Mouse (Mus musculus) brown adipose tissue, adult 24 weeks (tissue): Measurements from ENCODE around the gene Magi1. TPM values are rescaled to one million over a fixed set of nuclear protein-coding genes. Genes with fewer than 3 reads are reported as not detected.

Experiments used
- H3K27ac ChIP-seq: fragments of 200-500 bp; replicated peaks from 2 replicates; pipeline ENCODE4 v1.5.1; 2012; ENCODE audit warnings: low read depth, mild to moderate bottlenecking, low read length
- H3K4me1 ChIP-seq: fragments of 200-500 bp; 2 replicates; pipeline ENCODE4 v1.6.1; 2012; ENCODE audit warnings: low read length, mixed read lengths; ENCODE audit not compliant: control insufficient read depth, insufficient read depth, insufficient read length
- H3K4me3 ChIP-seq: fragments of 200-500 bp; 2 replicates; pipeline ENCODE4 v1.5.1; 2012; ENCODE audit warnings: low read depth, mild to moderate bottlenecking, low read length, moderate library complexity; ENCODE audit not compliant: insufficient read depth
- polyA plus RNA-seq: library from polyadenylated mRNA; stranded (reverse); fragments of >200 nt; gene quantifications from 2 replicates; pipeline ENCODE4 v1.2.4, GENCODE M21; 2012; ENCODE audit not compliant: missing spikeins, insufficient read depth, insufficient read length

Gene Magi1
- polyA plus RNA-seq, 1 experiment: 4.5 TPM

- Histone ChIP-seq H3K27ac (no peak overlapping the region), H3K4me1 (peaks cover 12% of the 10 kb centered on the region), H3K4me3 (no peak overlapping the region)
These were observed 434.6 kb downstream of the Magi1 start for GRCm38 (mm10) chr6:93848942-93849790.

GRCm38 (mm10) chr6:93845498-93845897 is 438.2 kb downstream of the Magi1 start:
- no peak overlapping the region for H3K4me3 ChIP-seq
- H3K4me1 ChIP-seq: peaks cover 10% of the 10 kb centered on the region
- H3K27ac ChIP-seq: no peak overlapping the region

- Histone ChIP-seq H3K4me3 (no peak overlapping the region), H3K4me1 (peaks cover 10% of the 10 kb centered on the region), H3K27ac (no peak overlapping the region)
These were observed 438.6 kb downstream of the Magi1 start for GRCm38 (mm10) chr6:93845080-93845479.

- no peak overlapping the region for H3K4me3 ChIP-seq
- peaks cover 10% of the 10 kb centered on the region for H3K4me1 ChIP-seq
- no peak overlapping the region for H3K27ac ChIP-seq
These were observed 439.1 kb downstream of the Magi1 start for GRCm38 (mm10) chr6:93844576-93844975.

- Histone ChIP-seq H3K4me1 (no peaks in the 10 kb centered on the region), H3K27ac (no peak overlapping the region), H3K4me3 (no peak overlapping the region)
These were observed 445.3 kb downstream of the Magi1 start for GRCm38 (mm10) chr6:93838398-93838797.

GRCm38 (mm10) chr6:93836585-93836984 is 447.1 kb downstream of the Magi1 start:
- Histone ChIP-seq H3K4me3 (no peak overlapping the region), H3K4me1 (no peaks in the 10 kb centered on the region), H3K27ac (no peak overlapping the region)

GRCm38 (mm10) chr6:93835211-93835610 is 448.5 kb downstream of the Magi1 start:
- Histone ChIP-seq H3K27ac (no peak overlapping the region), H3K4me1 (no peaks in the 10 kb centered on the region), H3K4me3 (no peak overlapping the region)

- Histone ChIP-seq H3K4me3 (no peak overlapping the region), H3K27ac (no peak overlapping the region), H3K4me1 (no peaks in the 10 kb centered on the region)
These were observed 455.5 kb downstream of the Magi1 start for GRCm38 (mm10) chr6:93828262-93828661.

- Histone ChIP-seq H3K4me3 (no peak overlapping the region), H3K4me1 (no peaks in the 10 kb centered on the region)
These were observed 456.8 kb downstream of the Magi1 start for GRCm38 (mm10) chr6:93826875-93827274.

GRCm38 (mm10) chr6:93822221-93822897 is 461.4 kb downstream of the Magi1 start:
- Histone ChIP-seq H3K4me1 (peaks cover 2% of the 10 kb centered on the region; the same call in 1 of the 2 replicates), H3K27ac (no peak overlapping the region), H3K4me3 (no peak overlapping the region)

More at GRCm38 (mm10) chr6:93826875-93827274, 456.8 kb downstream of the Magi1 start:
- no peak overlapping the region for H3K27ac ChIP-seq

GRCm38 (mm10) chr6:93821512-93821911 is 462.2 kb downstream of the Magi1 start:
- H3K4me1 ChIP-seq: peaks cover 2% of the 10 kb centered on the region; the same call in 1 of the 2 replicates
- H3K4me3 ChIP-seq: no peak overlapping the region
- H3K27ac ChIP-seq: no peak overlapping the region

- Histone ChIP-seq H3K4me3 (no peak overlapping the region), H3K4me1 (peaks cover 2% of the 10 kb centered on the region; the same call in 1 of the 2 replicates), H3K27ac (no peak overlapping the region)
These were observed 463.8 kb downstream of the Magi1 start for GRCm38 (mm10) chr6:93819888-93820287.

GRCm38 (mm10) chr6:93819282-93819681 is 464.4 kb downstream of the Magi1 start:
- H3K4me3 ChIP-seq: no peak overlapping the region
- no peak overlapping the region for H3K27ac ChIP-seq
- H3K4me1 ChIP-seq: peaks cover 2% of the 10 kb centered on the region; the same call in 1 of the 2 replicates

- H3K4me1 ChIP-seq: peaks cover 2% of the 10 kb centered on the region; the same call in 1 of the 2 replicates
These were observed 465.2 kb downstream of the Magi1 start for GRCm38 (mm10) chr6:93818494-93818893.

GRCm38 (mm10) chr6:93805407-93805936 is 478.2 kb downstream of the Magi1 start:
- H3K4me1 ChIP-seq: peaks cover 9% of the 10 kb centered on the region
- H3K27ac ChIP-seq: no peak overlapping the region
- H3K4me3 ChIP-seq: no peak overlapping the region

More at GRCm38 (mm10) chr6:93818494-93818893, 465.2 kb downstream of the Magi1 start:
- H3K4me3 ChIP-seq: no peak overlapping the region
- no peak overlapping the region for H3K27ac ChIP-seq
